ENCODE assay signal across 31 mouse cellular contexts in genomic region chr5:120908196-120908920, GRCm38 (mm10). TPM values are rescaled to one million over a fixed set of nuclear protein-coding genes. Genes with fewer than 3 reads are reported as not detected.
DNase-seq lines count a peak whose midpoint lies in the region.
"Had no signal": no experiment of that assay in that cellular context is flagged by ENCODE, and none has a peak within 500 bp of the region (broad histone marks: within the 10 kb centered on the region; RNA-seq: fewer than 3 reads in every experiment).

No protein-coding gene starts in this region.

- no peak overlapping the region for H3K4me3 ChIP-seq in heart, embryonic 10.5 days
- H3K4me3 ChIP-seq: embryonic facial prominence, embryonic 10.5 days; embryonic facial prominence, embryonic 13.5 days; erythroblast, embryonic 14.5 days; gastrocnemius, adult 2 months; hindbrain, embryonic 10.5 days; hindbrain, embryonic 13.5 days had no signal

- H3K36me3 ChIP-seq in heart, embryonic 10.5 days: no peaks in the 10 kb centered on the region
- H3K36me3 ChIP-seq: embryonic facial prominence, embryonic 10.5 days; embryonic facial prominence, embryonic 13.5 days; hindbrain, embryonic 10.5 days; hindbrain, embryonic 13.5 days had no signal

- no peaks in the 10 kb centered on the region for H3K9me3 ChIP-seq in heart, embryonic 10.5 days
- H3K9me3 ChIP-seq: embryonic facial prominence, embryonic 10.5 days; embryonic facial prominence, embryonic 13.5 days; hindbrain, embryonic 13.5 days had no signal

- WGBS in heart, embryonic 10.5 days: 46% methylated on average over 7 of the region's 7 CpGs

- H3K27ac ChIP-seq in heart, embryonic 10.5 days: no peak overlapping the region
- H3K27ac ChIP-seq: embryonic facial prominence, embryonic 10.5 days; embryonic facial prominence, embryonic 13.5 days; gastrocnemius, adult 2 months; hindbrain, embryonic 10.5 days; hindbrain, embryonic 13.5 days had no signal

- no peaks in the 10 kb centered on the region for H3K27me3 ChIP-seq in heart, embryonic 10.5 days (ENCODE audit: insufficient read depth, poor library complexity, severe bottlenecking)
- H3K27me3 ChIP-seq: embryonic facial prominence, embryonic 13.5 days; hindbrain, embryonic 13.5 days had no signal

- no peaks in the 10 kb centered on the region; the same call in 1 of the 2 replicates for H3K4me1 ChIP-seq in heart, embryonic 10.5 days
- H3K4me1 ChIP-seq: embryonic facial prominence, embryonic 13.5 days; hindbrain, embryonic 10.5 days; hindbrain, embryonic 13.5 days had no signal

- peak; percentile 53 for DNase-seq in heart, embryonic 10.5 days (ENCODE audit: low spot score)
- no peak for DNase-seq in heart, adult 9 months (ENCODE audit: low spot score in 2 of 2)
- DNase-seq in ES-CJ7 (ENCODE audit: low read depth, low spot score) (peak; percentile 84), R1 (ENCODE audit: low read depth, low spot score) (peak; percentile 72)
- no peak for DNase-seq in urinary bladder, adult 2 months (ENCODE audit: low spot score)
- no peak for DNase-seq in embryo, embryonic 11 days
- DNase-seq: adrenal gland, adult 2 months; adrenal gland, postnatal 14 days; cerebellum, adult 11 months; cerebellum, adult 2 months; cerebellum, adult 9-11 months; cerebellum, postnatal 25 days; forebrain, postnatal 0 days; gastrocnemius, adult 2 months; gastrocnemius, postnatal 14 days; heart, adult 18-20 months; kidney, adult 2 months had no signal

RNA-seq across cellular contexts. Expression of gene Oas1a, which starts 1.0 kb away (rescaled TPM):
- polyA plus RNA-seq in heart, embryonic 10.5 days (2016; fragmentation: Nextera tagmentation; extraction: Ambion mirVana): 0.26 and 0.38 TPM in 2 replicates
- polyA plus RNA-seq in urinary bladder, adult 2 months (2012; rRNA removed): 5.3 and 5.7 TPM in 2 replicates
- polyA plus RNA-seq: erythroblast, embryonic 14.5 days had no signal

RNA-seq across cellular contexts. Expression of gene Oas1d, which starts 6.0 kb away (rescaled TPM):
- polyA plus RNA-seq in heart, embryonic 10.5 days (2016; fragmentation: Nextera tagmentation; extraction: Ambion mirVana): not detected in 2 replicates
- not detected in 2 replicates for polyA plus RNA-seq in urinary bladder, adult 2 months (2012; rRNA removed)
- polyA plus RNA-seq: adrenal gland, adult 2 months; C2C12; CD4-positive, CD25-positive, alpha-beta regulatory T cell, adult 4 months; cerebellum, adult 2 months; embryonic facial prominence, embryonic 10.5 days; embryonic facial prominence, embryonic 13.5 days; erythroblast, embryonic 14.5 days; heart, embryonic 11.5 days; heart, embryonic 14.5 days; heart, postnatal 0 days; hindbrain, embryonic 10.5 days; hindbrain, embryonic 13.5 days; kidney, adult 2 months had no signal

RNA-seq across cellular contexts. Expression of gene Oas1g, which starts 20.9 kb away (rescaled TPM):
- not detected in 2 replicates for polyA plus RNA-seq in heart, embryonic 10.5 days (2016; fragmentation: Nextera tagmentation; extraction: Ambion mirVana)
- polyA plus RNA-seq in urinary bladder, adult 2 months (2012; rRNA removed): 2.4 and 3.1 TPM in 2 replicates
- polyA plus RNA-seq: C2C12; embryonic facial prominence, embryonic 10.5 days; erythroblast, embryonic 14.5 days; forebrain, embryonic 14.5 days; heart, embryonic 11.5 days had no signal

RNA-seq across cellular contexts. Expression of gene Oas1h, which starts 47.1 kb away (rescaled TPM):
- not detected in 2 replicates for polyA plus RNA-seq in heart, embryonic 10.5 days (2016; fragmentation: Nextera tagmentation; extraction: Ambion mirVana)
- not detected in 2 replicates for polyA plus RNA-seq in urinary bladder, adult 2 months (2012; rRNA removed)
- polyA plus RNA-seq: adrenal gland, adult 2 months; C2C12; CD4-positive, CD25-positive, alpha-beta regulatory T cell, adult 4 months; cerebellum, adult 2 months; embryonic facial prominence, embryonic 10.5 days; embryonic facial prominence, embryonic 13.5 days; erythroblast, embryonic 14.5 days; forebrain, embryonic 14.5 days; forebrain, postnatal 0 days; frontal cortex, adult 2 months; heart, embryonic 11.5 days; heart, embryonic 14.5 days; heart, postnatal 0 days; hindbrain, embryonic 10.5 days; hindbrain, embryonic 13.5 days; hindbrain, embryonic 16.5 days; intestine, postnatal 0 days; kidney, adult 2 months had no signal

Comparison
In these comparisons a context has a peak if more than half of its experiments do, and no peak if none do; other contexts are left out.
1. DNase-seq: peak in heart, embryonic 10.5 days (single experiment), ES-CJ7 (single experiment) and R1 (single experiment); none in heart, adult 9 months (0 of 2), urinary bladder, adult 2 months (single experiment) and embryo, embryonic 11 days (single experiment).